Mouse (Mus musculus) hindbrain, embryonic 16.5 days (tissue): Measurements from ENCODE around the gene 2300002M23Rik. TPM values are rescaled to one million over a fixed set of nuclear protein-coding genes. Genes with fewer than 3 reads are reported as not detected.
A peak's percentile ranks its signal among the peaks of the same experiment; 100 is the strongest.

ENCODE experiments used
- ATAC-seq: fragments of 200-750 bp; cut with Nextera tagmentation; 2 replicates; pipeline ENCODE4 v1.8.0; 2017; ENCODE audit warnings: moderate TSS enrichment, moderate library complexity
- H3K27ac ChIP-seq: fragments of 300-500 bp; sonication (generic); 2 replicates; pipeline ENCODE4 v1.5.1; 2014; ENCODE audit warnings: low read depth, mild to moderate bottlenecking, control low read depth, low read length, moderate library complexity
- H3K27me3 ChIP-seq: fragments of 300-500 bp; sonication (generic); replicated peaks from 2 replicates; pipeline ENCODE4 v1.6.1; 2014; ENCODE audit warnings: low read length; ENCODE audit not compliant: control insufficient read depth, insufficient read depth
- H3K36me3 ChIP-seq: fragments of 300-500 bp; sonication (generic); 2 replicates; pipeline ENCODE4 v1.6.1; 2014; ENCODE audit warnings: mild to moderate bottlenecking, low read length, moderate library complexity, mixed read lengths; ENCODE audit not compliant: control insufficient read depth, insufficient read depth
- H3K4me1 ChIP-seq: fragments of 300-500 bp; sonication (generic); 2 replicates; pipeline ENCODE4 v1.6.1; 2014; ENCODE audit warnings: low read depth, low read length; ENCODE audit not compliant: control insufficient read depth, insufficient read depth
- H3K4me2 ChIP-seq: fragments of 300-500 bp; sonication (generic); 2 replicates; pipeline ENCODE4 v1.6.1; 2014; ENCODE audit warnings: mild to moderate bottlenecking, low read length, control low read depth, moderate library complexity
- H3K4me3 ChIP-seq: fragments of 300-500 bp; sonication (generic); 2 replicates; pipeline ENCODE4 v1.5.1; 2014; ENCODE audit warnings: mild to moderate bottlenecking, low read length, control low read depth, moderate library complexity
- H3K9ac ChIP-seq: fragments of 300-500 bp; sonication (generic); 2 replicates; pipeline ENCODE4 v1.6.1; 2014; ENCODE audit warnings: low read depth, mild to moderate bottlenecking, control low read depth, low read length, moderate library complexity
- H3K9me3 ChIP-seq: fragments of 300-500 bp; sonication (generic); 2 replicates; pipeline ENCODE4 v1.6.1; 2014; ENCODE audit warnings: mild to moderate bottlenecking, low read length, moderate library complexity; ENCODE audit not compliant: control insufficient read depth
- WGBS: fragments of 180-500 bp; shearing (Covaris S2); extraction: QIAGEN DNeasy Blood & Tissue Kit; methylation state at CpG from one replicate; pipeline ENCODE4 v1.1.7; 2014; 5-methylcytosine and 5-hydroxymethylcytosine counted together
- polyA plus RNA-seq: library from polyadenylated mRNA; unstranded; fragments of >200 nt; fragmentation: Nextera tagmentation; extraction: Ambion mirVana; gene quantifications from 2 replicates; pipeline ENCODE4 v1.2.1, GENCODE M21; 2015

The 2300002M23Rik gene
- polyA plus RNA-seq, 1 experiment from 2014 or later = 0.11 TPM

GRCm38 (mm10) chr17:35590410-35591218, 23.4 kb downstream of the 2300002M23Rik start:
- H3K9ac ChIP-seq = no peak overlapping the region
- no peaks in the 10 kb centered on the region for H3K4me1 ChIP-seq
- no peaks in the 10 kb centered on the region for H3K27me3 ChIP-seq
- no peaks in the 10 kb centered on the region; the same call in 1 of the 2 replicates for H3K9me3 ChIP-seq
- H3K4me3 ChIP-seq = no peak overlapping the region
- H3K36me3 ChIP-seq = no peaks in the 10 kb centered on the region
- peak overlapping the region; percentile 60 for H3K27ac ChIP-seq
- 47% methylated on average over 21 of the region's 21 CpGs for WGBS
- peak overlapping the region; percentile 24; the same call in 1 of the 2 replicates for H3K4me2 ChIP-seq
- peak; percentile 93 for ATAC-seq

GRCm38 (mm10) chr17:35591219-35591578, 23.9 kb downstream of the 2300002M23Rik start:
- Histone ChIP-seq H3K27ac (peak overlapping the region; percentile 60), H3K9ac (no peak overlapping the region), H3K9me3 (no peaks in the 10 kb centered on the region; the same call in 1 of the 2 replicates), H3K4me1 (no peaks in the 10 kb centered on the region), H3K27me3 (no peaks in the 10 kb centered on the region), H3K4me2 (peak overlapping the region; percentile 24; the same call in 1 of the 2 replicates), H3K4me3 (no peak overlapping the region), H3K36me3 (no peaks in the 10 kb centered on the region)
- WGBS = 40% methylated on average over 7 of the region's 7 CpGs
- ATAC-seq = no peak

- no peak for ATAC-seq
- no peak overlapping the region for H3K4me3 ChIP-seq
- WGBS = 94% methylated on average over 15 of the region's 15 CpGs
- no peaks in the 10 kb centered on the region for H3K36me3 ChIP-seq
- H3K9me3 ChIP-seq = no peaks in the 10 kb centered on the region; the same call in 1 of the 2 replicates
- no peak overlapping the region for H3K27ac ChIP-seq
- no peaks in the 10 kb centered on the region for H3K4me1 ChIP-seq
- no peaks in the 10 kb centered on the region for H3K27me3 ChIP-seq
- no peak overlapping the region for H3K4me2 ChIP-seq
- H3K9ac ChIP-seq = no peak overlapping the region
Measured at GRCm38 (mm10) chr17:35591731-35592130, 24.5 kb downstream of the 2300002M23Rik start.

- no peak overlapping the region for H3K27ac ChIP-seq
- no peak overlapping the region for H3K4me2 ChIP-seq
- no peak overlapping the region for H3K9ac ChIP-seq
- H3K36me3 ChIP-seq = no peaks in the 10 kb centered on the region
- no peaks in the 10 kb centered on the region for H3K27me3 ChIP-seq
- no peak for ATAC-seq
- no peaks in the 10 kb centered on the region; the same call in 1 of the 2 replicates for H3K9me3 ChIP-seq
- H3K4me1 ChIP-seq = no peaks in the 10 kb centered on the region
- no peak overlapping the region for H3K4me3 ChIP-seq
- 81% methylated on average over 9 of the region's 9 CpGs for WGBS
Measured at GRCm38 (mm10) chr17:35592131-35592530, 24.9 kb downstream of the 2300002M23Rik start.

- no peaks in the 10 kb centered on the region for H3K4me1 ChIP-seq
- H3K4me2 ChIP-seq = no peak overlapping the region
- H3K27ac ChIP-seq = no peak overlapping the region
- ATAC-seq = no peak
- no peaks in the 10 kb centered on the region for H3K27me3 ChIP-seq
- H3K36me3 ChIP-seq = no peaks in the 10 kb centered on the region
- no peak overlapping the region for H3K9ac ChIP-seq
- no peaks in the 10 kb centered on the region for H3K9me3 ChIP-seq
- 44% methylated on average over 4 of the region's 4 CpGs for WGBS
- no peak overlapping the region for H3K4me3 ChIP-seq
Measured at GRCm38 (mm10) chr17:35593786-35594185, 26.5 kb downstream of the 2300002M23Rik start.

GRCm38 (mm10) chr17:35594456-35594855, 27.2 kb downstream of the 2300002M23Rik start:
- no peak overlapping the region for H3K27ac ChIP-seq
- no peak overlapping the region for H3K4me3 ChIP-seq
- H3K36me3 ChIP-seq = no peaks in the 10 kb centered on the region
- ATAC-seq = no peak
- H3K4me1 ChIP-seq = no peaks in the 10 kb centered on the region
- WGBS = 87% methylated on average over 7 of the region's 7 CpGs
- no peak overlapping the region for H3K4me2 ChIP-seq
- no peaks in the 10 kb centered on the region for H3K9me3 ChIP-seq
- H3K27me3 ChIP-seq = no peaks in the 10 kb centered on the region
- no peak overlapping the region for H3K9ac ChIP-seq

- Histone ChIP-seq H3K27ac (no peak overlapping the region), H3K27me3 (no peaks in the 10 kb centered on the region), H3K36me3 (no peaks in the 10 kb centered on the region), H3K4me2 (no peak overlapping the region), H3K9ac (no peak overlapping the region), H3K4me1 (no peaks in the 10 kb centered on the region), H3K4me3 (no peak overlapping the region), H3K9me3 (no peaks in the 10 kb centered on the region)
- WGBS = 98% methylated on average over 3 of the region's 3 CpGs
- ATAC-seq = no peak
Measured at GRCm38 (mm10) chr17:35597399-35597798, 30.1 kb downstream of the 2300002M23Rik start.

- H3K4me2 ChIP-seq = no peak within 1 kb of the TSS
- H3K27me3 ChIP-seq = no peaks in the 10 kb centered on the region
- no peaks in the 10 kb centered on the region for H3K36me3 ChIP-seq
- no peaks in the 10 kb centered on the region for H3K9me3 ChIP-seq
- H3K9ac ChIP-seq = no peak within 1 kb of the TSS
- 65% methylated on average over 2 of the region's 2 CpGs for WGBS
- no peak for ATAC-seq
- no peak within 1 kb of the TSS for H3K27ac ChIP-seq
- H3K4me1 ChIP-seq = no peaks in the 10 kb centered on the region
- no peak within 1 kb of the TSS for H3K4me3 ChIP-seq
Measured at GRCm38 (mm10) chr17:35601249-35601648, 34.0 kb downstream of the 2300002M23Rik start, which contains the start of gene Sfta2. Gene Sfta2 (plus strand): TSS chr17:35601549.

- no peaks in the 10 kb centered on the region for H3K4me1 ChIP-seq
- H3K9me3 ChIP-seq = no peaks in the 10 kb centered on the region
- WGBS = 64% methylated on average over 8 of the region's 8 CpGs
- H3K27ac ChIP-seq = no peak overlapping the region
- no peaks in the 10 kb centered on the region for H3K27me3 ChIP-seq
- H3K9ac ChIP-seq = no peak overlapping the region
- no peak overlapping the region for H3K4me2 ChIP-seq
- ATAC-seq = no peak
- H3K4me3 ChIP-seq = no peak overlapping the region
- no peaks in the 10 kb centered on the region for H3K36me3 ChIP-seq
Measured at GRCm38 (mm10) chr17:35601736-35602354, 34.6 kb downstream of the 2300002M23Rik start.
